ENCODE assay signal across 8 mouse cellular contexts in the genomic region with DNA sequence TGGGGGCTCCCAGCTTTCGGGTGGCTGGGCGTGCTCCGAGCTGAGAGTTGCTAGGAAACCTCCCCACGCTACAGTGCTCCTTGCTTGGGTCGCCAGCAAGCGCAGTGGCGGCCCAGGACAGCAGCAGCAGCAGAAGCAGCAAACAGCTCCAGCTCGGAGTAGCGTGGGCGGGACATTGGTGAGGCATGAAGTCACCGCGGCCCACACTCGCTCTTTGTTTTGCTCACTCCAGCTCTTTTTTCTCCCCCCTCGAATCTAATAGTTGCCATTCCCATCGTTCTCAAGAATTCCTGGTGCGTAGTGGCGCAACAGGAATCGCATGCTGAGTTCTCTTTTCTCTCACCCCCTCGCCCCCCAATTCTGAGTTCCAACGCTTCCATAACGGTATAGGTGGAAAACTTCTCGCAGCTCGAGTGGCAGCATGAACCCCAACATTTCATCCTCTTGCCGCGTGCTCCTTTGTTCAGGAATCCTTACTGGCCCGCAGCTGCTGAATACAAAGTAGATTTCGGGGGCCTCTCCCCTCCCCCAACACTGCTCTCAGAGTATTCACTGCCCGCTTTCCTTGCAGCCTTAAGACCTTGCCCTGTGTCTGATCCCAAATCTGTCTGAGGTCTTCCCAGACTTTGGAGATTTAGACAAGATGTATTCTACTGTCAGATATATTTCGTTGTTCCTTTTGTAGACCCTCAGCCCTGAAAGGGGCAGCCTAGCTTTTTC. TPM values are rescaled to one million over a fixed set of nuclear protein-coding genes. Genes with fewer than 3 reads are reported as not detected.
DNase-seq lines count a peak whose midpoint lies in the region; ATAC-seq and TF ChIP-seq lines count a peak whose summit lies in the region.

A gene (minus strand): TSS at position 107 of the 720 bp plus-strand sequence.

- WGBS in hindbrain, embryonic 14.5 days: under 1% methylated on average over 29 of the region's 29 CpGs
- 2% methylated on average over 29 of the region's 29 CpGs for WGBS in lung, embryonic 16.5 days
- 1% methylated on average over 29 of the region's 29 CpGs for WGBS in olfactory bulb, adult 2 months

- peak within 1 kb of the TSS; percentile 90 for H3K4me2 ChIP-seq in hindbrain, embryonic 14.5 days (replicated peaks)
- peak within 1 kb of the TSS; percentile 77 for H3K4me2 ChIP-seq in lung, embryonic 16.5 days (ENCODE audit: low read depth, low read length)

- peak within 1 kb of the TSS; percentile 72 for H3K4me3 ChIP-seq in hindbrain, embryonic 14.5 days (replicated peaks; ENCODE audit: low read length)
- peak within 1 kb of the TSS; percentile 62 for H3K4me3 ChIP-seq in lung, embryonic 16.5 days (ENCODE audit: low read length)
- peak within 1 kb of the TSS; percentile 62 for H3K4me3 ChIP-seq in olfactory bulb, adult 2 months (ENCODE audit: insufficient read depth, low read depth, low read length)

- no peaks in the 10 kb centered on the region for H3K36me3 ChIP-seq in hindbrain, embryonic 14.5 days (replicated peaks; ENCODE audit: control insufficient read depth, insufficient read depth)
- no peaks in the 10 kb centered on the region for H3K36me3 ChIP-seq in lung, embryonic 16.5 days (ENCODE audit: control insufficient read depth, insufficient read depth, low read length)

- DNase-seq in WW6 (ENCODE audit: low read depth, low spot score): peak; percentile 45
- peak; percentile 3 for DNase-seq in cerebellum, adult 9-11 months
- peak; percentile 73 to 78 for DNase-seq in frontal cortex, postnatal 10 days (ENCODE audit: low spot score in 2 of 2)
- peak; percentile 77 for DNase-seq in hindbrain, embryonic 14.5 days (ENCODE audit: low spot score)
- DNase-seq in layer of hippocampus, postnatal 25 days (ENCODE audit: extremely low spot score in 1 of 2, low spot score in 1 of 2): peak in 1 of 2 experiments; percentile 74
- DNase-seq in thymus, postnatal 36 days: peak; percentile 42 to 44

- H3K4me1 ChIP-seq in hindbrain, embryonic 14.5 days (replicated peaks; ENCODE audit: control insufficient read depth, insufficient read depth, low read length): peaks cover 25% of the 10 kb centered on the region
- H3K4me1 ChIP-seq in lung, embryonic 16.5 days (replicated peaks; ENCODE audit: control insufficient read depth, insufficient read depth, low read length): peaks cover 7% of the 10 kb centered on the region
- H3K4me1 ChIP-seq in olfactory bulb, adult 2 months (ENCODE audit: control insufficient read depth, insufficient read depth, low read length): 0 out of 2 replicates have a peak, but pooled peaks cover 3% of the 10 kb centered on the region

- no peaks in the 10 kb centered on the region for H3K27me3 ChIP-seq in hindbrain, embryonic 14.5 days (ENCODE audit: control insufficient read depth, insufficient read depth, low read length)
- H3K27me3 ChIP-seq in lung, embryonic 16.5 days (ENCODE audit: control insufficient read depth, insufficient read depth, low read depth, low read length): no peaks in the 10 kb centered on the region; the same call in 1 of the 2 replicates

- no peaks in the 10 kb centered on the region for H3K9me3 ChIP-seq in hindbrain, embryonic 14.5 days (ENCODE audit: control insufficient read depth, low read length)
- no peaks in the 10 kb centered on the region for H3K9me3 ChIP-seq in lung, embryonic 16.5 days (ENCODE audit: control insufficient read depth, low read length)

- peak within 1 kb of the TSS; percentile 92 for H3K27ac ChIP-seq in hindbrain, embryonic 14.5 days
- peak within 1 kb of the TSS; percentile 67 for H3K27ac ChIP-seq in lung, embryonic 16.5 days (ENCODE audit: low read length)
- H3K27ac ChIP-seq in olfactory bulb, adult 2 months (ENCODE audit: insufficient read depth, low read depth, low read length): peak within 1 kb of the TSS; percentile 86

- TF ChIP-seq CTCF in olfactory bulb, adult 2 months (IDR thresholded peaks at IDR 0.05; ENCODE audit: insufficient read depth, low read depth, low read length): no peak

- ATAC-seq in hindbrain, embryonic 14.5 days (ENCODE audit: low FRiP score): peak; percentile 93
- peak; percentile 98 for ATAC-seq in lung, embryonic 16.5 days (ENCODE audit: low read depth)

- peak; percentile 42; the same call in 1 of the 2 replicates for TF ChIP-seq POLR2A in olfactory bulb, adult 2 months (IDR thresholded peaks at IDR 0.05; ENCODE audit: insufficient read depth, low read depth, low read length)

- H3K9ac ChIP-seq in hindbrain, embryonic 14.5 days: peak within 1 kb of the TSS; percentile 88
- peak within 1 kb of the TSS; percentile 72 for H3K9ac ChIP-seq in lung, embryonic 16.5 days (ENCODE audit: low read length)

RNA-seq across cellular contexts. Expression of the gene that starts here (rescaled TPM):
- 15.0 and 15.1 TPM in 2 replicates for polyA plus RNA-seq in hindbrain, embryonic 14.5 days (2014; fragmentation: Nextera tagmentation; extraction: Ambion mirVana)
- total RNA-seq in layer of hippocampus, postnatal 25 days (2021): 10 to 100 TPM; 30.7 to 32.9 TPM
- polyA plus RNA-seq in lung, embryonic 16.5 days (2015; fragmentation: Nextera tagmentation; extraction: Ambion mirVana): 2.2 and 2.6 TPM in 2 replicates
- polyA plus RNA-seq in olfactory bulb, adult 2 months (2012; ENCODE audit: insufficient read depth, insufficient read length, low replicate concordance, missing spikeins): not detected in 2 replicates
